ENCODE assay signal across 9 mouse cellular contexts in genomic region chr2:27121626-27122355, GRCm38 (mm10). TPM values are rescaled to one million over a fixed set of nuclear protein-coding genes. Genes with fewer than 3 reads are reported as not detected.
A peak's percentile ranks its signal among the peaks of the same experiment; 100 is the strongest.
DNase-seq lines count a peak whose midpoint lies in the region; ATAC-seq and TF ChIP-seq lines count a peak whose summit lies in the region.
"Had no signal": no experiment of that assay in that cellular context is flagged by ENCODE, and none has a peak within 500 bp of the region (broad histone marks: within the 10 kb centered on the region; RNA-seq: fewer than 3 reads in every experiment).

No protein-coding gene starts in this region.

- WGBS in forebrain, embryonic 13.5 days, result 40% methylated on average over 9 of the region's 9 CpGs
- WGBS in limb, embryonic 14.5 days, result 0% methylated on average over 9 of the region's 9 CpGs

- H3K27me3 ChIP-seq in forebrain, embryonic 13.5 days, result no peaks in the 10 kb centered on the region
- no peaks in the 10 kb centered on the region for H3K27me3 ChIP-seq in limb, embryonic 14.5 days (ENCODE audit: control insufficient read depth, insufficient read depth, low read length)

- H3K9ac ChIP-seq in forebrain, embryonic 13.5 days, result no peak overlapping the region
- no peak overlapping the region for H3K9ac ChIP-seq in limb, embryonic 14.5 days (ENCODE audit: low read depth, low read length, severe bottlenecking)

- H3K36me3 ChIP-seq in forebrain, embryonic 13.5 days (ENCODE audit: poor library complexity, severe bottlenecking), result no peaks in the 10 kb centered on the region
- no peaks in the 10 kb centered on the region for H3K36me3 ChIP-seq in limb, embryonic 14.5 days (ENCODE audit: control insufficient read depth, insufficient read depth, low read length)

- no peaks in the 10 kb centered on the region for H3K9me3 ChIP-seq in forebrain, embryonic 13.5 days (replicated peaks)
- H3K9me3 ChIP-seq in limb, embryonic 14.5 days (ENCODE audit: control insufficient read depth, low read length), result no peaks in the 10 kb centered on the region

- peak; percentile 45 for ATAC-seq in forebrain, embryonic 13.5 days
- peak; percentile 78 for ATAC-seq in limb, embryonic 14.5 days (ENCODE audit: low FRiP score, low read depth)

- no peak overlapping the region for H3K4me3 ChIP-seq in forebrain, embryonic 13.5 days
- no peak overlapping the region for H3K4me3 ChIP-seq in limb, embryonic 14.5 days (replicated peaks; ENCODE audit: low read length)

- peak; percentile 60 to 70 for DNase-seq in kidney, postnatal 4 days
- DNase-seq in kidney, adult 11 months, result no peak
- DNase-seq in c-Kit-positive CD71-negative TER-119-negative erythroid progenitor cells, embryonic 14.5 days (ENCODE audit: low read depth), result peak; percentile 47
- peak; percentile 73 for DNase-seq in limb, embryonic 14.5 days (ENCODE audit: low spot score)
- DNase-seq in spleen, adult 12 weeks (ENCODE audit: low spot score), result peak; percentile 36
- no peak for DNase-seq in layer of hippocampus, adult 9-10 months (ENCODE audit: low spot score)
- no peak for DNase-seq in adrenal gland, adult 8-10 months

- H3K27ac ChIP-seq in forebrain, embryonic 13.5 days, result no peak overlapping the region
- peak overlapping the region; percentile 65 for H3K27ac ChIP-seq in limb, embryonic 14.5 days (replicated peaks; ENCODE audit: low read depth, low read length)

- H3K4me2 ChIP-seq in forebrain, embryonic 13.5 days, result no peak overlapping the region
- H3K4me2 ChIP-seq in limb, embryonic 14.5 days (replicated peaks; ENCODE audit: low read depth, low read length, severe bottlenecking), result peak overlapping the region; percentile 26

- H3K4me1 ChIP-seq in forebrain, embryonic 13.5 days, result peaks cover 26% of the 10 kb centered on the region
- H3K4me1 ChIP-seq in limb, embryonic 14.5 days (ENCODE audit: control insufficient read depth, insufficient read depth, low read length), result peaks cover 41% of the 10 kb centered on the region

- TF ChIP-seq POLR2A in limb, embryonic 14.5 days (IDR thresholded peaks at IDR 0.05; ENCODE audit: borderline replicate concordance, extremely low read depth, insufficient read depth, insufficient read length), result no peak

RNA-seq across cellular contexts. Expression of gene Fam163b, which starts 20.5 kb away (rescaled TPM):
- 0.76 and 1.7 TPM in 2 replicates for polyA plus RNA-seq in forebrain, embryonic 13.5 days (2015; fragmentation: Nextera tagmentation; extraction: Ambion mirVana)
- polyA plus RNA-seq in limb, embryonic 14.5 days (2012; rRNA removed), result 0.68 and 1.1 TPM in 2 replicates
- polyA plus RNA-seq in limb, embryonic 14.5 days (2014; fragmentation: Nextera tagmentation; extraction: Ambion mirVana), result 0.30 and 0.43 TPM in 2 replicates
- total RNA-seq in adrenal gland, adult 8-10 months (2022), result 1 to 10 TPM; 2.5 to 4.4 (median 3.5) TPM

RNA-seq across cellular contexts. Expression of gene Adamtsl2, which starts 42.6 kb away (rescaled TPM):
- 5.7 and 7.6 TPM in 2 replicates for polyA plus RNA-seq in forebrain, embryonic 13.5 days (2015; fragmentation: Nextera tagmentation; extraction: Ambion mirVana)
- 16.1 and 21.5 TPM in 2 replicates for polyA plus RNA-seq in limb, embryonic 14.5 days (2012; rRNA removed)
- 9.3 and 12.9 TPM in 2 replicates for polyA plus RNA-seq in limb, embryonic 14.5 days (2014; fragmentation: Nextera tagmentation; extraction: Ambion mirVana)
- total RNA-seq in adrenal gland, adult 8-10 months (2022), result 10 to 100 TPM; 14.3 to 24.8 (median 19.3) TPM

RNA-seq across cellular contexts. Expression of gene Dbh, which starts 43.2 kb away (rescaled TPM):
- polyA plus RNA-seq in forebrain, embryonic 13.5 days (2015; fragmentation: Nextera tagmentation; extraction: Ambion mirVana), result not detected in 2 replicates
- polyA plus RNA-seq in limb, embryonic 14.5 days (2012; rRNA removed), result 1.3 and 2.2 TPM in 2 replicates
- polyA plus RNA-seq in limb, embryonic 14.5 days (2014; fragmentation: Nextera tagmentation; extraction: Ambion mirVana), result 1.00 and 1.6 TPM in 2 replicates
- total RNA-seq in adrenal gland, adult 8-10 months (2022), result 100 to 1,000 TPM; 394 to 536 (median 504) TPM

RNA-seq across cellular contexts. Expression of gene Mymk, which starts 49.8 kb away (rescaled TPM):
- polyA plus RNA-seq in forebrain, embryonic 13.5 days (2015; fragmentation: Nextera tagmentation; extraction: Ambion mirVana), result not detected in 2 replicates
- polyA plus RNA-seq in limb, embryonic 14.5 days (2012; rRNA removed), result 46.8 and 60.5 TPM in 2 replicates
- 47.8 and 70.4 TPM in 2 replicates for polyA plus RNA-seq in limb, embryonic 14.5 days (2014; fragmentation: Nextera tagmentation; extraction: Ambion mirVana)
- under 1 TPM in 1 of 4 experiments, not detected in 3; 0.20 TPM for total RNA-seq in adrenal gland, adult 8-10 months (2022)
- polyA plus RNA-seq: testis, adult 2 months had no signal

Comparison
In these comparisons a context has a peak if more than half of its experiments do, and no peak if none do; other contexts are left out.
1. DNase-seq: peak in kidney, postnatal 4 days (2 of 2), c-Kit-positive CD71-negative TER-119-negative erythroid progenitor cells, embryonic 14.5 days (single experiment), limb, embryonic 14.5 days (single experiment) and spleen, adult 12 weeks (single experiment); none in kidney, adult 11 months (single experiment), layer of hippocampus, adult 9-10 months (single experiment) and adrenal gland, adult 8-10 months (single experiment).